Mouse (Mus musculus) gonadal fat pad, adult 2 months (tissue): ENCODE measurements around the gene Ccr6. TPM values are rescaled to one million over a fixed set of nuclear protein-coding genes. Genes with fewer than 3 reads are reported as not detected.

Source experiments
- DNase-seq: peaks from one replicate; pipeline ENCODE4 v3.0.0-alpha.2; 2012; ENCODE audit warnings: low read depth
- polyA plus RNA-seq: library from polyadenylated mRNA; depleted of rRNA; stranded (reverse); fragments of >200 nt; gene quantifications from 2 replicates; pipeline ENCODE4 v1.2.3, GENCODE M21; 2012; rRNA removed

Gene Ccr6
- polyA plus RNA-seq, 1 experiment = 0.30 TPM

- DNase-seq = no peak
Observed at GRCm38 (mm10) chr17:8283526-8284253, 47.8 kb downstream of the Ccr6 start.

- DNase-seq = no peak
Observed at GRCm38 (mm10) chr17:8284254-8284661, 48.4 kb downstream of the Ccr6 start.

- no peak for DNase-seq
Observed at GRCm38 (mm10) chr17:8285056-8285455, 49.2 kb downstream of the Ccr6 start.

- DNase-seq = no peak
Observed at GRCm38 (mm10) chr17:8286987-8287386, 51.1 kb downstream of the Ccr6 start.

GRCm38 (mm10) chr17:8289993-8290679 is 54.3 kb downstream of the Ccr6 start:
- DNase-seq = no peak

- no peak for DNase-seq
Observed at GRCm38 (mm10) chr17:8290736-8291135, 54.9 kb downstream of the Ccr6 start.

- DNase-seq = no peak
Observed at GRCm38 (mm10) chr17:8295825-8296224, 60.0 kb downstream of the Ccr6 start.

- no peak for DNase-seq
Observed at GRCm38 (mm10) chr17:8296313-8296844, 60.5 kb downstream of the Ccr6 start.

- no peak for DNase-seq
Observed at GRCm38 (mm10) chr17:8297746-8298145, 61.9 kb downstream of the Ccr6 start.

- no peak for DNase-seq
Observed at GRCm38 (mm10) chr17:8298281-8298680, 62.4 kb downstream of the Ccr6 start.

- DNase-seq = peak; percentile 96
Observed at GRCm38 (mm10) chr17:8299524-8299923, 63.7 kb downstream of the Ccr6 start.

- DNase-seq = no peak
Observed at GRCm38 (mm10) chr17:8301515-8301914, 65.7 kb downstream of the Ccr6 start.

- no peak for DNase-seq
Observed at GRCm38 (mm10) chr17:8302772-8303438, 67.1 kb downstream of the Ccr6 start.

GRCm38 (mm10) chr17:8303671-8304070 is 67.8 kb downstream of the Ccr6 start:
- DNase-seq = no peak

- no peak for DNase-seq
Observed at GRCm38 (mm10) chr17:8305801-8306200, 70.0 kb downstream of the Ccr6 start.

Other genes with a start within 250 kb of the Ccr6 start
- 1.2 and 3.1 TPM in 2 replicates for gene Gm49673, start 88.3 kb upstream of the Ccr6 start, polyA plus RNA-seq
- gene Rnaset2a, start 87.9 kb upstream of the Ccr6 start, polyA plus RNA-seq = 72.6 and 117 TPM in 2 replicates
- 3.7 TPM in 2 replicates for gene Fgfr1op, start 70.5 kb upstream of the Ccr6 start, polyA plus RNA-seq
- gene Mpc1, start 46.9 kb downstream of the Ccr6 start, polyA plus RNA-seq = 313 and 529 TPM in 2 replicates
- 69.9 and 70.6 TPM in 2 replicates for gene Sft2d1, start 75.1 kb downstream of the Ccr6 start, polyA plus RNA-seq
- gene Prr18, start 101.4 kb downstream of the Ccr6 start, polyA plus RNA-seq = 0.46 and 1.2 TPM in 2 replicates
- 1.3 and 1.8 TPM in 2 replicates for gene T2, start 119.9 kb downstream of the Ccr6 start, polyA plus RNA-seq
- 0.24 TPM in 1 of 2 replicates, not detected in the other for gene T, start 198.4 kb downstream of the Ccr6 start, polyA plus RNA-seq